Mouse (Mus musculus): ENCODE results near the gene Cep97. TPM values are rescaled to one million over a fixed set of nuclear protein-coding genes. Genes with fewer than 3 reads are reported as not detected.
"Not testable (repeated sequence)": the region's sequence is repeated elsewhere in the genome, so short reads cannot be mapped to it uniquely, and the experiment has no call there.

The Cep97 gene
- polyA plus RNA-seq, 1 experiment from 2014 or later = 16.3 TPM

GRCm38 (mm10) chr16:55964126-55964949 is 29.7 kb upstream of the Cep97 start:
- no peaks in the 10 kb centered on the region for H3K27me3 ChIP-seq
- H3K27ac ChIP-seq = no peak overlapping the region
- H3K36me3 ChIP-seq = peaks cover 9% of the 10 kb centered on the region; the same call in 1 of the 2 replicates
- WGBS = 66% methylated on average over 4 of the region's 4 CpGs
- H3K9me3 ChIP-seq = no peaks in the 10 kb centered on the region
- no peak overlapping the region for H3K9ac ChIP-seq
- H3K4me1 ChIP-seq = peaks cover 10% of the 10 kb centered on the region
- no peak overlapping the region for H3K4me2 ChIP-seq (replicated peaks)
- ATAC-seq (ENCODE audit: insufficient number of reproducible peaks, insufficient read depth, low FRiP score, low TSS enrichment) = no peak
- H3K4me3 ChIP-seq = no peak overlapping the region

- not testable (repeated sequence) for H3K36me3 ChIP-seq; ATAC-seq (ENCODE audit: insufficient number of reproducible peaks, insufficient read depth, low FRiP score, low TSS enrichment); H3K9ac ChIP-seq; H3K4me3 ChIP-seq; H3K9me3 ChIP-seq; H3K4me2 ChIP-seq (replicated peaks); H3K27me3 ChIP-seq; H3K27ac ChIP-seq; H3K4me1 ChIP-seq
- WGBS = 89% methylated on average over 6 of the region's 11 CpGs
Observed at GRCm38 (mm10) chr16:55963068-55963467, 28.4 kb upstream of the Cep97 start.

GRCm38 (mm10) chr16:55954196-55954595 is 19.5 kb upstream of the Cep97 start:
- not testable (repeated sequence) for H3K9ac ChIP-seq; H3K4me2 ChIP-seq (replicated peaks); H3K27me3 ChIP-seq; H3K4me1 ChIP-seq; H3K9me3 ChIP-seq; H3K4me3 ChIP-seq; H3K27ac ChIP-seq; H3K36me3 ChIP-seq; ATAC-seq (ENCODE audit: insufficient number of reproducible peaks, insufficient read depth, low FRiP score, low TSS enrichment)
- 90% methylated on average over 9 of the region's 9 CpGs for WGBS

GRCm38 (mm10) chr16:55952771-55953170 is 18.1 kb upstream of the Cep97 start:
- Histone ChIP-seq H3K9ac (no peak overlapping the region), H3K27me3 (no peaks in the 10 kb centered on the region), H3K27ac (no peak overlapping the region), H3K36me3 (no peaks in the 10 kb centered on the region), H3K9me3 (no peaks in the 10 kb centered on the region), H3K4me2 (replicated peaks) (no peak overlapping the region), H3K4me3 (no peak overlapping the region), H3K4me1 (no peaks in the 10 kb centered on the region)
- ATAC-seq (ENCODE audit: insufficient number of reproducible peaks, insufficient read depth, low FRiP score, low TSS enrichment) = no peak

GRCm38 (mm10) chr16:55951679-55952327 is 17.1 kb upstream of the Cep97 start:
- Histone ChIP-seq H3K9ac (no peak overlapping the region), H3K36me3 (no peaks in the 10 kb centered on the region), H3K27me3 (no peaks in the 10 kb centered on the region), H3K4me1 (no peaks in the 10 kb centered on the region), H3K9me3 (no peaks in the 10 kb centered on the region), H3K27ac (no peak overlapping the region), H3K4me3 (no peak overlapping the region), H3K4me2 (replicated peaks) (no peak overlapping the region)
- WGBS = 79% methylated on average over 7 of the region's 7 CpGs
- no peak for ATAC-seq (ENCODE audit: insufficient number of reproducible peaks, insufficient read depth, low FRiP score, low TSS enrichment)

GRCm38 (mm10) chr16:55950946-55951678 is 16.5 kb upstream of the Cep97 start:
- WGBS = 44% methylated on average over 19 of the region's 19 CpGs
- ATAC-seq (ENCODE audit: insufficient number of reproducible peaks, insufficient read depth, low FRiP score, low TSS enrichment) = no peak
- H3K4me1 ChIP-seq = no peaks in the 10 kb centered on the region
- no peak overlapping the region for H3K9ac ChIP-seq
- H3K27ac ChIP-seq = no peak overlapping the region
- no peaks in the 10 kb centered on the region for H3K36me3 ChIP-seq
- no peaks in the 10 kb centered on the region for H3K27me3 ChIP-seq
- no peak overlapping the region for H3K4me2 ChIP-seq (replicated peaks)
- H3K9me3 ChIP-seq = no peaks in the 10 kb centered on the region
- no peak overlapping the region for H3K4me3 ChIP-seq

GRCm38 (mm10) chr16:55950462-55950861 is 15.8 kb upstream of the Cep97 start:
- H3K27ac ChIP-seq = no peak overlapping the region
- no peak overlapping the region for H3K4me3 ChIP-seq
- ATAC-seq (ENCODE audit: insufficient number of reproducible peaks, insufficient read depth, low FRiP score, low TSS enrichment) = no peak
- no peak overlapping the region for H3K4me2 ChIP-seq (replicated peaks)
- H3K4me1 ChIP-seq = no peaks in the 10 kb centered on the region
- no peak overlapping the region for H3K9ac ChIP-seq
- H3K36me3 ChIP-seq = no peaks in the 10 kb centered on the region
- no peaks in the 10 kb centered on the region for H3K27me3 ChIP-seq
- no peaks in the 10 kb centered on the region for H3K9me3 ChIP-seq
- 74% methylated on average over 3 of the region's 3 CpGs for WGBS

GRCm38 (mm10) chr16:55948963-55949362 is 14.3 kb upstream of the Cep97 start:
- Histone ChIP-seq H3K9ac (no peak overlapping the region), H3K36me3 (no peaks in the 10 kb centered on the region), H3K4me1 (no peaks in the 10 kb centered on the region), H3K27ac (no peak overlapping the region), H3K9me3 (no peaks in the 10 kb centered on the region), H3K4me3 (no peak overlapping the region), H3K4me2 (replicated peaks) (no peak overlapping the region), H3K27me3 (no peaks in the 10 kb centered on the region)
- no peak for ATAC-seq (ENCODE audit: insufficient number of reproducible peaks, insufficient read depth, low FRiP score, low TSS enrichment)
- 57% methylated on average over 7 of the region's 7 CpGs for WGBS

GRCm38 (mm10) chr16:55947876-55948410 is 13.3 kb upstream of the Cep97 start:
- H3K27ac ChIP-seq; H3K36me3 ChIP-seq; H3K4me2 ChIP-seq (replicated peaks); H3K4me1 ChIP-seq; ATAC-seq (ENCODE audit: insufficient number of reproducible peaks, insufficient read depth, low FRiP score, low TSS enrichment); H3K9me3 ChIP-seq; H3K9ac ChIP-seq; H3K4me3 ChIP-seq; H3K27me3 ChIP-seq: not testable (repeated sequence)
- 74% methylated on average over 2 of the region's 2 CpGs for WGBS

- Histone ChIP-seq H3K4me2 (replicated peaks) (no peak overlapping the region), H3K27ac (no peak overlapping the region), H3K4me1 (no peaks in the 10 kb centered on the region), H3K9ac (no peak overlapping the region), H3K9me3 (no peaks in the 10 kb centered on the region), H3K27me3 (no peaks in the 10 kb centered on the region), H3K4me3 (no peak overlapping the region), H3K36me3 (no peaks in the 10 kb centered on the region)
- WGBS = 78% methylated on average over 3 of the region's 3 CpGs
- no peak for ATAC-seq (ENCODE audit: insufficient number of reproducible peaks, insufficient read depth, low FRiP score, low TSS enrichment)
Observed at GRCm38 (mm10) chr16:55947266-55947665, 12.6 kb upstream of the Cep97 start.

GRCm38 (mm10) chr16:55940781-55941180 is 6.1 kb upstream of the Cep97 start:
- Histone ChIP-seq H3K4me2 (replicated peaks) (no peak overlapping the region), H3K4me1 (no peaks in the 10 kb centered on the region), H3K27me3 (no peaks in the 10 kb centered on the region), H3K4me3 (no peak overlapping the region), H3K9ac (no peak overlapping the region), H3K36me3 (no peaks in the 10 kb centered on the region), H3K9me3 (no peaks in the 10 kb centered on the region), H3K27ac (no peak overlapping the region)
- no peak for ATAC-seq (ENCODE audit: insufficient number of reproducible peaks, insufficient read depth, low FRiP score, low TSS enrichment)
- 91% methylated on average over 4 of the region's 4 CpGs for WGBS

Measured in embryonic facial prominence, embryonic 12.5 days (tissue).